Mouse (Mus musculus): ENCODE measurements at regions not wholly inside any gene's neighbourhood (a gene's known extent, or its start where the extent isn't known, plus 50 kb on each side); places are given as distances from the start of the nearest gene placed in this dataset.

DNA sequence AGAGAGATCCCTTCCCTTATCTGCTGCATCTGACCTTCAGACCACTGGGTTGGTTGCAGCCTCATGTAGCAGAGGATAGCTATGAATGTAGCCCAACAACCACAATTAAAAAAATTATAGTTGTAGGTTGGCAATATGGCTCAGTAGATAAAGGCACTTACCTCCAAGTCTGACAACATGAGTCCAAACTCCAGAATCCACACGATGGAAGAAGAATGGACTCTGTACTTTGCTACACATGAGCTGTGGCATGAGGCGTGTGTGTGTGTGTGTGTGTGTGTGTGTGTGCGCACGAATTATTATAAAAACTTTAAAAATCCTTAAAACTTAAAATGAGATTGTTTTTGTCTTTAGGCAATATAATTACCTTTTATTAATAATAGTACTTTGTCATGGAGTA, 163.2 kb upstream of the Pik3r1 start:
- TF ChIP-seq CTCF (IDR thresholded peaks at IDR 0.05) (no peak), EP300 (IDR thresholded peaks at IDR 0.05) (no peak)
